Mouse (Mus musculus): ENCODE data around the gene AW551984.

AW551984 gene

GRCm38 (mm10) chr9:39603999-39604453, at the start of gene AW551984:
AW551984 (minus strand) TSS chr9:39604403.
- no peak for DNase-seq (ENCODE audit: low spot score)

- no peak for DNase-seq (ENCODE audit: low spot score)
These were observed 43.2 kb upstream of the AW551984 start for GRCm38 (mm10) chr9:39647382-39647781.

- DNase-seq (ENCODE audit: low spot score), result no peak
These were observed 40.6 kb upstream of the AW551984 start, which contains the start of gene Olfr961 for GRCm38 (mm10) chr9:39644785-39645184. Olfr961 (plus strand) TSS chr9:39645085.

- DNase-seq (ENCODE audit: low spot score), result no peak
These were observed 29.9 kb upstream of the AW551984 start for GRCm38 (mm10) chr9:39633913-39634594.

GRCm38 (mm10) chr9:39629069-39629468, 24.9 kb upstream of the AW551984 start:
- no peak for DNase-seq (ENCODE audit: low spot score)

GRCm38 (mm10) chr9:39624711-39625110, 20.5 kb upstream of the AW551984 start:
- DNase-seq (ENCODE audit: low spot score), result no peak

- DNase-seq (ENCODE audit: low spot score), result no peak
These were observed 19.6 kb upstream of the AW551984 start for GRCm38 (mm10) chr9:39623783-39624182.

- DNase-seq (ENCODE audit: low spot score), result no peak
These were observed 16.9 kb upstream of the AW551984 start, which contains the start of gene Olfr960 for GRCm38 (mm10) chr9:39621073-39621472. Olfr960 (plus strand) TSS chr9:39621373.

GRCm38 (mm10) chr9:39611953-39612352, 7.8 kb upstream of the AW551984 start:
- DNase-seq (ENCODE audit: low spot score), result no peak

- no peak for DNase-seq (ENCODE audit: low spot score)
These were observed 6.2 kb upstream of the AW551984 start, which contains the start of gene Olfr148 for GRCm38 (mm10) chr9:39610355-39610754. Olfr148 (plus strand) TSS chr9:39610655.

GRCm38 (mm10) chr9:39608497-39608896, 4.3 kb upstream of the AW551984 start:
- DNase-seq (ENCODE audit: low spot score), result no peak

- peak; percentile 6 for DNase-seq (ENCODE audit: low spot score)
These were observed 814 bp downstream of the AW551984 start for GRCm38 (mm10) chr9:39603333-39603845.

- no peak for DNase-seq (ENCODE audit: low spot score)
These were observed 1.5 kb downstream of the AW551984 start for GRCm38 (mm10) chr9:39602536-39603332.

GRCm38 (mm10) chr9:39577050-39577449, 27.2 kb downstream of the AW551984 start:
- DNase-seq (ENCODE audit: low spot score), result no peak

- DNase-seq (ENCODE audit: low spot score), result no peak
These were observed 28.7 kb downstream of the AW551984 start, which contains the start of gene Olfr959 for GRCm38 (mm10) chr9:39575469-39575868. Olfr959 (minus strand) TSS chr9:39575569.

- DNase-seq (ENCODE audit: low spot score), result no peak
These were observed 45.9 kb downstream of the AW551984 start for GRCm38 (mm10) chr9:39558349-39558647.

GRCm38 (mm10) chr9:39557529-39558348, 46.5 kb downstream of the AW551984 start:
- DNase-seq (ENCODE audit: low spot score), result no peak

- DNase-seq (ENCODE audit: low spot score), result no peak
These were observed 50.3 kb downstream of the AW551984 start, which contains the start of gene Olfr958 for GRCm38 (mm10) chr9:39553946-39554345. Olfr958 (minus strand) TSS chr9:39554054.

- no peak for DNase-seq (ENCODE audit: low spot score)
These were observed 53.4 kb downstream of the AW551984 start for GRCm38 (mm10) chr9:39550806-39551205.

Data from ovary, postnatal 36 days (tissue).